Comparison of ENCODE assay signal across 22 mouse cellular contexts in the genomic region with DNA sequence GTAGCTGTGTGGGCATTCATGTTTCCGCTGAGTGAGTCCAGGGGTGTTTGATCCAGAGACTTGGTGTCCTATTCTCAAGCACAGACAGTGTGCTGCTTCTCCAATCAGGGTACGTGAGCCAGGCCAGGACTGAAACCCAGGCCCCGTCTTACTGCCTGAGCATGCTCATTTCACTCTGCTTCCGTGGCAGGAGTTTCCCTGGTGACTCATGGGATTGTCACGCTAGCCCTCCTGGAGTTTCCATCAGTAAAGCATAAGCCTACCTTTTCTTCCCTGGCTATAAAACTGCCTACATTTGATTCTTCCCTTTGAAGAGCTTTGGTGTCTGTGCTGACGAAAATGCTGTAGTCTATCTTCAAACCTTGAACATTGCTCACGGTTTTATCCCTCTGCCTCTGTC. TPM values are rescaled to one million over a fixed set of nuclear protein-coding genes. Genes with fewer than 3 reads are reported as not detected.
"Had no signal": no experiment of that assay in that cellular context is flagged by ENCODE, and none has a peak within 500 bp of the region (broad histone marks: within the 10 kb centered on the region; RNA-seq: fewer than 3 reads in every experiment).

No protein-coding gene starts in this region.

- H3K27ac ChIP-seq: limb, embryonic 13.5 days; liver, embryonic 15.5 days; neural tube, embryonic 12.5 days; stomach, postnatal 0 days had no signal

- H3K9me3 ChIP-seq: limb, embryonic 13.5 days; liver, embryonic 15.5 days; neural tube, embryonic 12.5 days had no signal

- H3K4me3 ChIP-seq: limb, embryonic 13.5 days; liver, embryonic 15.5 days; myocyte; neural tube, embryonic 12.5 days had no signal

- H3K4me2 ChIP-seq: limb, embryonic 13.5 days; liver, embryonic 11.5 days; liver, embryonic 15.5 days; neural tube, embryonic 12.5 days had no signal

- ATAC-seq: lung, postnatal 0 days had no signal

- H3K27me3 ChIP-seq: limb, embryonic 13.5 days; liver, embryonic 15.5 days; neural tube, embryonic 12.5 days had no signal

- H3K4me1 ChIP-seq: limb, embryonic 13.5 days; liver, embryonic 15.5 days; neural tube, embryonic 12.5 days had no signal

- DNase-seq: kidney, postnatal 10 days; kidney, postnatal 4 days; left cerebral cortex, postnatal 4 days; lung, adult 2 months; lung, postnatal 36 days; midbrain, embryonic 14.5 days; thymus, adult 2 months; thymus, postnatal 36 days had no signal

- H3K9ac ChIP-seq: limb, embryonic 13.5 days; liver, embryonic 15.5 days; neural tube, embryonic 12.5 days had no signal

RNA-seq across cellular contexts. Expression of gene Gm28038, which starts 42.3 kb away (rescaled TPM):
- total RNA-seq: layer of hippocampus, adult 8-10 months; layer of hippocampus, postnatal 14 days; left cerebral cortex, adult 18-20 months; left cerebral cortex, postnatal 10 days; left cerebral cortex, postnatal 4 days; megakaryocyte progenitor cell, adult 5-6 weeks; neutrophil, adult 5-6 weeks had no signal
- polyA plus RNA-seq: kidney, embryonic 14.5 days; limb, embryonic 13.5 days; liver, embryonic 11.5 days; liver, embryonic 15.5 days; lung, adult 2 months; lung, postnatal 0 days; midbrain, embryonic 14.5 days; myocyte; neural tube, embryonic 12.5 days; stomach, postnatal 0 days; thymus, adult 2 months had no signal
